9 mouse cellular contexts compared by ENCODE assay signal in genomic region chrX:64276290-64277125, GRCm38 (mm10). TPM values are rescaled to one million over a fixed set of nuclear protein-coding genes. Genes with fewer than 3 reads are reported as not detected.
DNase-seq lines count a peak whose midpoint lies in the region; ATAC-seq and TF ChIP-seq lines count a peak whose summit lies in the region.
"Had no signal": no experiment of that assay in that cellular context is flagged by ENCODE, and none has a peak within 500 bp of the region (broad histone marks: within the 10 kb centered on the region; RNA-seq: fewer than 3 reads in every experiment).

Slitrk4 (minus strand) TSS chrX:64276996.

- peak within 1 kb of the TSS; percentile 67 for H3K4me2 ChIP-seq in heart, postnatal 0 days (ENCODE audit: low read depth, low read length)
- peak within 1 kb of the TSS; percentile 48 for H3K4me2 ChIP-seq in neural tube, embryonic 14.5 days (ENCODE audit: low read depth, low read length)

- no peaks in the 10 kb centered on the region for H3K27me3 ChIP-seq in heart, postnatal 0 days (ENCODE audit: control insufficient read depth, insufficient read depth, low read length)
- no peaks in the 10 kb centered on the region for H3K27me3 ChIP-seq in neural tube, embryonic 14.5 days (ENCODE audit: control insufficient read depth, insufficient read depth, low read length)

- peak within 1 kb of the TSS; percentile 50 for H3K9ac ChIP-seq in heart, postnatal 0 days (replicated peaks; ENCODE audit: low read depth, low read length)
- H3K9ac ChIP-seq in neural tube, embryonic 14.5 days (replicated peaks; ENCODE audit: low read depth, low read length) = peak within 1 kb of the TSS; percentile 57

- WGBS in heart, postnatal 0 days = 9% methylated on average over 45 of the region's 54 CpGs
- 12% methylated on average over 45 of the region's 54 CpGs for WGBS in neural tube, embryonic 14.5 days

- peak; percentile 58 for ATAC-seq in heart, postnatal 0 days (ENCODE audit: insufficient read depth, low read depth)
- peak; percentile 85 for ATAC-seq in neural tube, embryonic 14.5 days (ENCODE audit: low read depth)
- ATAC-seq in monocyte, adult 5-6 weeks (replicated peaks; ENCODE audit: insufficient number of reproducible peaks, low FRiP score, low TSS enrichment, poor library complexity, severe bottlenecking) = no peak

- H3K9me3 ChIP-seq in heart, postnatal 0 days (replicated peaks; ENCODE audit: control insufficient read depth, low read length) = no peaks in the 10 kb centered on the region
- no peaks in the 10 kb centered on the region for H3K9me3 ChIP-seq in neural tube, embryonic 14.5 days (ENCODE audit: control insufficient read depth, low read length)

- H3K4me3 ChIP-seq in heart, postnatal 0 days (ENCODE audit: low read depth, low read length) = peak within 1 kb of the TSS; percentile 60
- H3K4me3 ChIP-seq in neural tube, embryonic 14.5 days (ENCODE audit: low read depth, low read length) = peak within 1 kb of the TSS; percentile 51
- H3K4me3 ChIP-seq: erythroblast, embryonic 14.5 days had no signal

- intact Hi-C loops in heart, postnatal 25 days (cut with DNase I) = no loop called here
- intact Hi-C loops in left cerebral cortex, postnatal 14 days (cut with DNase I) = no loop called here

- peak within 1 kb of the TSS; percentile 43 for H3K27ac ChIP-seq in heart, postnatal 0 days (ENCODE audit: low read depth)
- peak within 1 kb of the TSS; percentile 66; the same call in 1 of the 2 replicates for H3K27ac ChIP-seq in neural tube, embryonic 14.5 days (ENCODE audit: low read depth, low read length)

- TF ChIP-seq CTCF in heart, postnatal 0 days (IDR thresholded peaks at IDR 0.05; ENCODE audit: low read depth) = no peak

- DNase-seq in heart, adult 11 months = peak; percentile 49
- DNase-seq in heart, postnatal 25 days (ENCODE audit: low spot score) = no peak
- peak; percentile 54 for DNase-seq in embryo, embryonic 11 days
- no peak for DNase-seq in heart, postnatal 0 days (ENCODE audit: low spot score)
- peak; percentile 13 to 20 for DNase-seq in left cerebral cortex, postnatal 14 days (ENCODE audit: low spot score in 2 of 2)
- no peak for DNase-seq in urinary bladder, postnatal 36 days (ENCODE audit: low spot score in 2 of 2)

- no peaks in the 10 kb centered on the region for H3K4me1 ChIP-seq in heart, postnatal 0 days (ENCODE audit: control insufficient read depth, insufficient read depth)
- no peaks in the 10 kb centered on the region for H3K4me1 ChIP-seq in neural tube, embryonic 14.5 days (ENCODE audit: control insufficient read depth, insufficient read depth, low read length)

- H3K36me3 ChIP-seq in heart, postnatal 0 days (replicated peaks; ENCODE audit: control insufficient read depth, insufficient read depth, low read length) = no peaks in the 10 kb centered on the region
- H3K36me3 ChIP-seq in neural tube, embryonic 14.5 days (ENCODE audit: control insufficient read depth, insufficient read depth, low read length) = no peaks in the 10 kb centered on the region

- TF ChIP-seq EP300 in heart, postnatal 0 days (IDR thresholded peaks at IDR 0.05; ENCODE audit: low read depth) = no peak

RNA-seq across cellular contexts. Expression of gene Slitrk4, which starts in this region (rescaled TPM):
- 1 to 10 TPM; 1.5 to 1.7 TPM for total RNA-seq in heart, postnatal 25 days (2021)
- total RNA-seq in heart, postnatal 0 days (2014; rRNA removed; ENCODE audit: low replicate concordance) = 5.8 and 9.2 TPM in 2 replicates
- 4.7 and 5.1 TPM in 2 replicates for polyA plus RNA-seq in heart, postnatal 0 days (2015; fragmentation: Nextera tagmentation; extraction: Ambion mirVana)
- 10 to 100 TPM; 46.8 to 47.9 TPM for total RNA-seq in left cerebral cortex, postnatal 14 days (2021)
- polyA plus RNA-seq in neural tube, embryonic 14.5 days (2014; fragmentation: Nextera tagmentation; extraction: Ambion mirVana) = 27.3 and 30.1 TPM in 2 replicates
- not detected in 3 replicates for total RNA-seq in monocyte, adult 5-6 weeks (2017)
- polyA plus RNA-seq: erythroblast, embryonic 14.5 days had no signal

Comparison
In these comparisons a context has a peak if more than half of its experiments do, and no peak if none do; other contexts are left out.
1. DNase-seq: peak in heart, adult 11 months (single experiment), embryo, embryonic 11 days (single experiment) and left cerebral cortex, postnatal 14 days (2 of 2); none in heart, postnatal 25 days (single experiment), heart, postnatal 0 days (single experiment) and urinary bladder, postnatal 36 days (0 of 2).